Mouse (Mus musculus) stomach, postnatal 0 days (tissue): ENCODE measurements around the gene Smyd2.

Experiments
- CTCF ChIP-seq: IDR thresholded peaks from 2 replicates; pipeline ENCODE4 v1.5.1; 2016; ENCODE audit warnings: antibody characterized with exemption, low read depth, mild to moderate bottlenecking, moderate library complexity
- EP300 ChIP-seq: optimal IDR thresholded peaks from 2 replicates; pipeline ENCODE3; 2016; ENCODE audit warnings: antibody characterized with exemption

GRCm38 (mm10) chr1:189888749-189889148 lies 33.4 kb downstream of the Smyd2 start:
- TF ChIP-seq CTCF (no peak), EP300 (no peak)
